Mouse (Mus musculus) ES-E14 (cell line): ENCODE results near the gene Vps11. TPM values are rescaled to one million over a fixed set of nuclear protein-coding genes. Genes with fewer than 3 reads are reported as not detected.

Experiments
- DNase-seq: peaks from one replicate; pipeline ENCODE4 v3.0.0-alpha.2; 2013; ENCODE audit warnings: low read depth, low spot score
- H3K27ac ChIP-seq: 2 replicates; pipeline ENCODE4 v1.5.1; 2012; ENCODE audit warnings: low read depth, mild to moderate bottlenecking, low read length, moderate library complexity, mixed read lengths; ENCODE audit not compliant: poor library complexity, insufficient read depth, severe bottlenecking
- H3K36me3 ChIP-seq: 2 replicates; pipeline ENCODE4 v1.6.1; 2012; ENCODE audit warnings: mild to moderate bottlenecking, low read length, moderate library complexity, mixed read lengths; ENCODE audit not compliant: control insufficient read depth, poor library complexity, insufficient read depth, severe bottlenecking
- H3K4me1 ChIP-seq, 2 experiments: fragments of 150-350 bp in 1 of 2; sonication (generic) in 1 of 2; 2 replicates each; pipeline ENCODE4 v1.6.1; 2012; ENCODE audit warnings: low read length in 2 of 2, mild to moderate bottlenecking in 1 of 2, mixed read lengths in 1 of 2; ENCODE audit not compliant: control insufficient read depth in 2 of 2, insufficient read depth in 2 of 2, poor library complexity in 1 of 2
- H3K4me3 ChIP-seq, 2 experiments: fragments of 150-350 bp in 1 of 2; sonication (generic) in 1 of 2; 2 replicates each; pipeline ENCODE4 v1.5.1; 2012; ENCODE audit warnings: low read length in 2 of 2, low read depth in 1 of 2, mild to moderate bottlenecking in 1 of 2, mixed read lengths in 1 of 2; ENCODE audit not compliant: insufficient read depth in 1 of 2, poor library complexity in 1 of 2, severe bottlenecking in 1 of 2
- H3K9ac ChIP-seq: 2 replicates; pipeline ENCODE4 v1.6.1; 2012; ENCODE audit warnings: low read depth, mild to moderate bottlenecking, low read length, mixed read lengths; ENCODE audit not compliant: poor library complexity, insufficient read depth, severe bottlenecking
- H3K9me3 ChIP-seq: fragments of 150-350 bp; sonication (generic); 2 replicates; pipeline ENCODE4 v1.6.1; 2012; ENCODE audit warnings: low read depth, mild to moderate bottlenecking, low read length; ENCODE audit not compliant: control insufficient read depth, insufficient read depth
- CHD2 ChIP-seq: IDR thresholded peaks from 2 replicates; pipeline ENCODE4 v1.6.1; 2014; ENCODE audit warnings: mild to moderate bottlenecking, low read depth, low read length, inconsistent platforms
- HCFC1 ChIP-seq: IDR thresholded peaks from 2 replicates; pipeline ENCODE4 v1.6.1; 2012; ENCODE audit warnings: low read length, inconsistent platforms, borderline replicate concordance; ENCODE audit not compliant: insufficient read depth
- MAFK ChIP-seq: IDR thresholded peaks from 2 replicates; pipeline ENCODE4 v1.6.1; 2014; ENCODE audit warnings: mild to moderate bottlenecking, low read depth, low read length, inconsistent platforms; ENCODE audit not compliant: insufficient read depth
- ZC3H11A ChIP-seq: IDR thresholded peaks from 2 replicates; pipeline ENCODE4 v1.6.1; 2012; ENCODE audit warnings: low read depth, mild to moderate bottlenecking, inconsistent platforms, low read length, borderline replicate concordance
- ZNF384 ChIP-seq: IDR thresholded peaks from 2 replicates; pipeline ENCODE4 v1.6.1; 2012; ENCODE audit warnings: low read depth, low read length, inconsistent platforms
- in situ Hi-C, 2 experiments: fragments of 600-800 bp; cut with MboI; formaldehyde crosslinking; loops; one replicate each; pipeline ENCODE4 v1.15.1; 2025; ENCODE audit warnings: low sequenced_read_pairs in 2 of 2, inconsistent platforms in 1 of 2; ENCODE audit not compliant: unreplicated experiment in 2 of 2
- total RNA-seq: library from RNA; depleted of rRNA; stranded (reverse); fragments of 300-350 nt; gene quantifications from 2 replicates; pipeline ENCODE4 v1.2.3, GENCODE M21; 2012

Gene Vps11
- total RNA-seq, 1 experiment = 35.0 TPM

GRCm38 (mm10) chr9:44318826-44319095 lies 42.7 kb downstream of the Vps11 start:
- no peak overlapping the region for H3K4me3 ChIP-seq
- H3K36me3 ChIP-seq = no peaks in the 10 kb centered on the region
- no peaks in the 10 kb centered on the region for H3K9me3 ChIP-seq
- no peak overlapping the region for H3K9ac ChIP-seq
- TF ChIP-seq MAFK = no peak
- no peak for TF ChIP-seq ZC3H11A
- TF ChIP-seq ZNF384 = no peak
- TF ChIP-seq HCFC1 = no peak
- TF ChIP-seq CHD2 = no peak
- DNase-seq = no peak
- in situ Hi-C loops = no loop called here
- no peak overlapping the region for H3K27ac ChIP-seq
- peaks cover 0 to 3% of the 10 kb centered on the region in 2 experiments; a peak in 1 of 4 replicates for H3K4me1 ChIP-seq

- TF ChIP-seq CHD2 = no peak
- TF ChIP-seq ZC3H11A = no peak
- DNase-seq = no peak
- Histone ChIP-seq H3K36me3 (no peaks in the 10 kb centered on the region), H3K4me3 (no peak overlapping the region), H3K27ac (no peak overlapping the region), H3K4me1 (peaks cover 0 to 3% of the 10 kb centered on the region in 2 experiments; a peak in 1 of 4 replicates), H3K9ac (no peak overlapping the region), H3K9me3 (no peaks in the 10 kb centered on the region)
- in situ Hi-C loops = no loop called here
These were observed 43.2 kb downstream of the Vps11 start for GRCm38 (mm10) chr9:44318076-44318825.

GRCm38 (mm10) chr9:44317452-44317851 lies 44.0 kb downstream of the Vps11 start:
- peaks cover 0 to 2% of the 10 kb centered on the region in 2 experiments; a peak in 1 of 4 replicates for H3K4me1 ChIP-seq
- H3K27ac ChIP-seq = no peak overlapping the region
- H3K36me3 ChIP-seq = no peaks in the 10 kb centered on the region
- no peak for TF ChIP-seq ZNF384
- TF ChIP-seq CHD2 = no peak
- no peak for TF ChIP-seq HCFC1
- no peak for TF ChIP-seq ZC3H11A
- no peak for TF ChIP-seq MAFK
- H3K9ac ChIP-seq = no peak overlapping the region
- H3K9me3 ChIP-seq = no peaks in the 10 kb centered on the region
- H3K4me3 ChIP-seq = no peak overlapping the region
- in situ Hi-C loops = no loop called here
- no peak for DNase-seq

- peaks cover 0 to 17% of the 10 kb centered on the region in 2 experiments; a peak in 2 of 4 replicates for H3K4me1 ChIP-seq
- TF ChIP-seq HCFC1 = no peak
- TF ChIP-seq ZC3H11A = no peak
- no peak for TF ChIP-seq CHD2
- TF ChIP-seq MAFK = no peak
- TF ChIP-seq ZNF384 = no peak
- no peak overlapping the region for H3K9ac ChIP-seq
- no peak overlapping the region for H3K27ac ChIP-seq
- no peak for DNase-seq
- no peaks in the 10 kb centered on the region for H3K9me3 ChIP-seq
- in situ Hi-C loops = no loop called here
- H3K36me3 ChIP-seq = no peaks in the 10 kb centered on the region
- H3K4me3 ChIP-seq = no peak overlapping the region
These were observed 46.6 kb downstream of the Vps11 start for GRCm38 (mm10) chr9:44314910-44315309.

- no peak overlapping the region for H3K27ac ChIP-seq
- no peak overlapping the region for H3K9ac ChIP-seq
- DNase-seq = no peak
- no peaks in the 10 kb centered on the region for H3K9me3 ChIP-seq
- no peak overlapping the region for H3K4me3 ChIP-seq
- in situ Hi-C loops = no loop called here
- no peaks in the 10 kb centered on the region for H3K36me3 ChIP-seq
- TF ChIP-seq MAFK (no peak), HCFC1 (no peak), ZNF384 (no peak), ZC3H11A (no peak), CHD2 (no peak)
- peaks cover 0 to 22% of the 10 kb centered on the region in 2 experiments; a peak in 3 of 4 replicates for H3K4me1 ChIP-seq
These were observed 47.3 kb downstream of the Vps11 start for GRCm38 (mm10) chr9:44314257-44314547.
